Comparison of ENCODE assay signal across 16 mouse cellular contexts in genomic region chrX:35930094-35930933, GRCm38 (mm10). TPM values are rescaled to one million over a fixed set of nuclear protein-coding genes. Genes with fewer than 3 reads are reported as not detected.
DNase-seq lines count a peak whose midpoint lies in the region; ATAC-seq and TF ChIP-seq lines count a peak whose summit lies in the region.
"Had no signal": no experiment of that assay in that cellular context is flagged by ENCODE, and none has a peak within 500 bp of the region (broad histone marks: within the 10 kb centered on the region; RNA-seq: fewer than 3 reads in every experiment).

No protein-coding gene starts in this region.

- TF ChIP-seq POLR2A in small intestine, adult 2 months (IDR thresholded peaks at IDR 0.05; ENCODE audit: low read depth, low read length): no peak
- no peak for TF ChIP-seq POLR2A in lung, adult 2 months (IDR thresholded peaks at IDR 0.05; ENCODE audit: borderline replicate concordance, extremely low read depth, low read depth, low read length)

- H3K4me1 ChIP-seq in heart, embryonic 14.5 days (ENCODE audit: control insufficient read depth in 2 of 2, insufficient read depth in 2 of 2, low read length in 2 of 2): no peaks in the 10 kb centered on the region
- H3K4me1 ChIP-seq in small intestine, adult 2 months (ENCODE audit: control insufficient read depth, insufficient read depth, insufficient read length, low read length): peaks cover 5% of the 10 kb centered on the region; the same call in 1 of the 2 replicates
- no peaks in the 10 kb centered on the region for H3K4me1 ChIP-seq in lung, adult 2 months (ENCODE audit: control insufficient read depth, insufficient read depth, low read length)
- H3K4me1 ChIP-seq: limb, embryonic 12.5 days; neural tube, embryonic 12.5 days had no signal

- no peaks in the 10 kb centered on the region for H3K9me3 ChIP-seq in heart, embryonic 14.5 days (ENCODE audit: control insufficient read depth, low read length)
- H3K9me3 ChIP-seq: limb, embryonic 12.5 days; neural tube, embryonic 12.5 days had no signal

- H3K4me3 ChIP-seq in heart, embryonic 14.5 days (ENCODE audit: control insufficient read depth in 1 of 2, insufficient read depth in 1 of 2, low read depth in 1 of 2, low read length in 2 of 2): no peak overlapping the region
- no peak overlapping the region for H3K4me3 ChIP-seq in small intestine, adult 2 months (ENCODE audit: low read depth, low read length)
- H3K4me3 ChIP-seq in lung, adult 2 months (replicated peaks; ENCODE audit: extremely low read depth, low read depth, low read length): no peak overlapping the region
- H3K4me3 ChIP-seq: left cerebral cortex, adult 2 months; limb, embryonic 12.5 days; neural tube, embryonic 12.5 days had no signal

- no peaks in the 10 kb centered on the region for H3K36me3 ChIP-seq in heart, embryonic 14.5 days (ENCODE audit: control insufficient read depth, insufficient read depth, low read length)
- H3K36me3 ChIP-seq in small intestine, adult 2 months (ENCODE audit: control insufficient read depth, insufficient read depth, low read length): no peaks in the 10 kb centered on the region
- H3K36me3 ChIP-seq: limb, embryonic 12.5 days; neural tube, embryonic 12.5 days had no signal

- TF ChIP-seq CTCF in small intestine, adult 2 months (IDR thresholded peaks at IDR 0.05; ENCODE audit: extremely low read depth, insufficient read length, insufficient replicate concordance, low read depth, low read length): no peak
- no peak for TF ChIP-seq CTCF in lung, adult 2 months (IDR thresholded peaks at IDR 0.05; ENCODE audit: insufficient read depth, low read length)

- ATAC-seq in heart, embryonic 14.5 days (ENCODE audit: insufficient number of reproducible peaks, insufficient read depth, low FRiP score, low read depth): peak; percentile 54; the same call in 1 of the 2 replicates
- ATAC-seq: hindbrain, postnatal 0 days; midbrain, embryonic 16.5 days had no signal

- peak overlapping the region; percentile 53 to 64 for H3K27ac ChIP-seq in heart, embryonic 14.5 days (replicated peaks in 1 of 2; ENCODE audit: control insufficient read depth in 1 of 2, insufficient read depth in 1 of 2, low read depth in 2 of 2, low read length in 2 of 2)
- H3K27ac ChIP-seq in small intestine, adult 2 months (ENCODE audit: insufficient read depth, low read depth, low read length): peak overlapping the region; percentile 58
- H3K27ac ChIP-seq: hindbrain, postnatal 0 days; left cerebral cortex, adult 2 months; limb, embryonic 12.5 days; neural tube, embryonic 12.5 days had no signal

- no peaks in the 10 kb centered on the region for H3K27me3 ChIP-seq in heart, embryonic 14.5 days (ENCODE audit: control insufficient read depth, insufficient read depth, low read length)
- no peaks in the 10 kb centered on the region for H3K27me3 ChIP-seq in small intestine, adult 2 months (ENCODE audit: control insufficient read depth, insufficient read depth, low read length)
- H3K27me3 ChIP-seq: limb, embryonic 12.5 days; neural tube, embryonic 12.5 days had no signal

- no peak overlapping the region for H3K4me2 ChIP-seq in heart, embryonic 14.5 days (ENCODE audit: low read length)
- H3K4me2 ChIP-seq: limb, embryonic 12.5 days; neural tube, embryonic 12.5 days had no signal

- no peak overlapping the region for H3K9ac ChIP-seq in heart, embryonic 14.5 days (ENCODE audit: low read length)
- H3K9ac ChIP-seq: limb, embryonic 12.5 days; neural tube, embryonic 12.5 days had no signal

- intact Hi-C loops in heart, postnatal 14 days (cut with DNase I): no loop called here

- DNase-seq in heart, postnatal 14 days: no peak
- peak; percentile 14 for DNase-seq in CD4-positive helper T cell, adult 2 months (ENCODE audit: low read depth, low spot score)
- peak; percentile 45 for DNase-seq in induced T-regulatory cell, adult 2 months (ENCODE audit: low read depth)
- DNase-seq in kidney, postnatal 10 days: no peak
- no peak for DNase-seq in T-cell, adult 2 months (ENCODE audit: low spot score)
- DNase-seq in lung, adult 2 months: no peak
- DNase-seq: adrenal gland, adult 8-10 months; cerebellum, adult 9-10 months; thymus, adult 2 months had no signal

- WGBS in heart, embryonic 14.5 days: 42% methylated on average over 9 of the region's 9 CpGs
- 34% methylated on average over 9 of the region's 9 CpGs for WGBS in small intestine, adult 2 months
- 70% methylated on average over 9 of the region's 9 CpGs for WGBS in lung, adult 2 months

RNA-seq across cellular contexts. Expression of gene Dock11, which starts 41.7 kb away (rescaled TPM):
- polyA plus RNA-seq in heart, embryonic 14.5 days (2014; fragmentation: Nextera tagmentation; extraction: Ambion mirVana): 8.9 and 9.7 TPM in 2 replicates
- total RNA-seq in heart, postnatal 14 days (2021): 1 to 10 TPM; 6.1 to 7.7 TPM
- polyA plus RNA-seq in small intestine, adult 2 months (2012; rRNA removed): 0.28 and 0.68 TPM in 2 replicates
- polyA plus RNA-seq in lung, adult 2 months (2012; rRNA removed): 1.0 and 1.5 TPM in 2 replicates

Comparison
In these comparisons a context has a peak if more than half of its experiments do, and no peak if none do; other contexts are left out.
1. DNase-seq: peak in CD4-positive helper T cell, adult 2 months (single experiment) and induced T-regulatory cell, adult 2 months (single experiment); none in heart, postnatal 14 days (0 of 2), kidney, postnatal 10 days (single experiment), T-cell, adult 2 months (single experiment) and lung, adult 2 months (single experiment).